Mouse (Mus musculus) monocyte, adult 5-6 weeks (primary cell): ENCODE data around the gene Prss3. TPM values are rescaled to one million over a fixed set of nuclear protein-coding genes. Genes with fewer than 3 reads are reported as not detected.
"Not testable (repeated sequence)": the region's sequence is repeated elsewhere in the genome, so short reads cannot be mapped to it uniquely, and the experiment has no call there.

Experiments
- ATAC-seq: fragments of 153-309, 156-312 bp; replicated peaks from 2 replicates; pipeline ENCODE4 v1.8.0; 2017; ENCODE audit warnings: mild to moderate bottlenecking; ENCODE audit not compliant: low TSS enrichment, insufficient number of reproducible peaks, severe bottlenecking, poor library complexity, low FRiP score
- total RNA-seq: library from RNA; stranded (forward); fragments of 200-1000, 200-491, 200-594 nt; gene quantifications from 3 replicates; pipeline ENCODE4 v1.2.3, GENCODE M21; 2017

The Prss3 gene
- not detected in 3 replicates for total RNA-seq

DNA sequence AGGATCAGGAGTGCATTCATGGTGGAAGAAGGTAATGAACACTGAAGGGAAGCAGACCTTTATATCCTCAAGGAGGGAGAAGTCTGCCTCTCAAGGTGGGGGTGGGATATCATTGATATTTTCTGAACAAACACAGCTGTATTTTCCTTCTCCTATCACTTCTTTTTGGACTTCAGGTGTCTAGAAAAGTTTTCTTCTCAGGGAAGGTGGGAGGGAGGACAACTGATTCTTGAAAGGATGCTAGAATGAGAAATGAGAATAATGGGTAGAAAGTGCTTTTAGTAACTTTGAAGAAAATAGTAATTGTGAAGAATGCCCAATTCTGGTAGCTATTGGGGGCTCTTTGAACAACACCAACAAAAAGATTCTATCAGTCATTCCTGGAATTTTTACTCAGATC is at the start of gene Prss3:
TSS of gene Prss3 (minus strand) at position 101 of the 400 bp plus-strand sequence.
- ATAC-seq: not testable (repeated sequence)

DNA sequence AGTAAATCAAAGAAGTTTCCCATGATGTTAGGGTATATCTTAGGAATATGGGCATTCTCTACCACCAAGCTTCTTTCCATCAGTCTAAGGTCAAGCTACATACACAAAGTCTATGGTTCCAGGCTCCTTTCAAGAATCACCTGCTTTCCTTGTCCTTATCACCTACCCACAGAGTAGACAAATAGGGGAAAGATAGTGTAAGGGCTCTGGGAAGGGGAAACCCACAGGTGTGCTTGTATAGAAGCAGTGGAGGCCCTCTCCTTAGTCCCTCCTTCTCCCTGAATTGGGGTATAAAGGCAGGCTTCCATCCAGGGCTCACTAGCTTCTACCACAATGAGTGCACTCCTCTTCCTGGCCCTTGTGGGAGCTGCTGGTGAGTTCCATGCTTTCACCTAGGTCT is 14.6 kb upstream of the Prss3 start, which contains the start of gene Gm5771:
TSS of gene Gm5771 (plus strand) at position 301 of the 400 bp plus-strand sequence.
- ATAC-seq: not testable (repeated sequence)

DNA sequence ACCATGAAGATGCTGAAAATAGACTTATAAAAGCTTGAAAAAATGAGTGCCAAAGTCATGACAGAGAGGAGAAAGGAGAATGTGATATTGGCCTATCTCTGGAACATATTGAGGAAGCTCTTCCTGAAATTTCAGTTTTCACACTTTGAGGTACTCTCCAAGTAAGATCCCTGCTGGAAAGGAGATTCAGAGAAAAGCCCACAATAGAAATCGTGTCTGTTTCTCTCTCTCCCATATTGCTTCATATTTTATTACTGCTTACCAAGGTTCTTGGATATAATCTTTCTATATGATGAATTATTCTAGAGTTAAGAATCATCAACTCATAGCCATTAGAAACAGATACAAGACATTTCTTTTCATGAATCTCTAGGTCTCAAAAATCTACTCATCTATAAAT is 14.2 kb upstream of the Prss3 start:
- not testable (repeated sequence) for ATAC-seq

DNA sequence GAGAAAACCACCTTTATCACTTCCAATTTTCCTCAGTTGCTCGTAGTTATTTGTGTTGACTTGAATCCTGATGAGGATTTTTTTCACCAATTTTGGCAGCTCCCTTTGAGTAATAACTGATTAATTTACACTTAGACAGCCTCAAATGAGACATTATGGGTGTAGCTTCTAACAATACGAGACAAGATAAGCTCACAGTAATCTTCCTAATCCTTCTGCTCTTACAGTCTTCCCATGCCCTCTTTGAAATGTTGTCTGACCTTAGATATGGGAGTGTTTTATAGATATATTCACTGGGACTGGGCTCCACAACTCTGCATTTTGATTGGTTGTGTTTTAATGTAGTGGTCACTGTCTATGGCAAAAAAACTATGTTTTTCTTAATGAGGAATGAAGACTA is 9.3 kb upstream of the Prss3 start:
- no peak for ATAC-seq

DNA sequence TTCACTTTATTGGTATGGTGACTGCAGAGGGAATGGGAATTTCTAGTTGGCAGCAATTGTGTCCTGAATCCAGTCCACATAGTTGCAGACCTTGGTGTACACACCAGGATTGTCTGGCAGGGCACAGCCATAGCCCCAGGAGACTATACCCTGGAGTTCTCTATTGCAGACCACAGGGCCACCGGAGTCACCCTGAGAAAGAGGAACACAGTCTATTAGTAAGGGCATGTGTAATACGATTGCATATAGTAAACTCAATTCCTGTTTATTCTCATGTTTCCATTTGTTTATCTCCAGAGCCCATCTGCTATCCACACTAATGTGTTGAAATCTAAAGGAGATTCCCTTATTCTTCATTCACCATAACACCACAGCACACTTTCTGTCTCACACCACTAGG is 3.7 kb downstream of the Prss3 start:
- ATAC-seq: not testable (repeated sequence)

DNA sequence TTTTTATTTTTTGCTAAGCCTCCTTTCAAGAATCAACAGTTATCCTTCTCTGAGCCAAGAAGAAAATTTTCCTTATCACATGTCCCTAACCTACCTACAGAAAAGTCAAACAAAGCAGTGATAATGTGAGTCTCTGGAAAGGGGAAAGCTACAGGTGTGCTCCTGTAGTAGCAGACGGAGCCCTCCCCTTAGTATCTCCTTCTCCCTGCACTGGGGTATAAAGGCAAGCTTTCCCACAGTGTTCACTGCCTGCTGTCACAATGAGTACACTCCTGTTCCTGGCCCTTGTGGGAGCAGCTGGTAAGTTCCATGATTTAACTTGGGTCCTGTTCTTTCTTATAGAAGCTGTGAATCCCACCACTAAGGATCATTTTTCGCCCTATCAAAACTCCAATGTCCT is 23.5 kb downstream of the Prss3 start, which contains the start of gene Try10:
TSS of gene Try10 (plus strand) at position 174 of the 400 bp plus-strand sequence.
- ATAC-seq: no peak

Other genes starting within 250 kb of the Prss3 start
- gene Try4, start 75.4 kb downstream of the Prss3 start, total RNA-seq: not detected in 3 replicates
- not detected in 3 replicates for gene Try5, start 60.8 kb downstream of the Prss3 start, total RNA-seq
- not detected in 3 replicates for gene Try10, start 23.6 kb downstream of the Prss3 start, total RNA-seq
- not detected in 3 replicates for gene Gm5771, start 14.7 kb upstream of the Prss3 start, total RNA-seq
- gene Gm10334, start 68.5 kb upstream of the Prss3 start, total RNA-seq: not detected in 3 replicates
- not detected in 3 replicates for gene Prss1, start 81.3 kb upstream of the Prss3 start, total RNA-seq
- not detected in 3 replicates for gene Prss2, start 144.1 kb upstream of the Prss3 start, total RNA-seq
- 1.6 to 4.7 TPM (median 2.0 TPM) in 3 replicates for gene Ephb6, start 227.8 kb upstream of the Prss3 start, total RNA-seq